Mouse (Mus musculus) heart, embryonic 10.5 days (tissue): ENCODE measurements around the gene Psg18. TPM values are rescaled to one million over a fixed set of nuclear protein-coding genes. Genes with fewer than 3 reads are reported as not detected.
"Not testable (repeated sequence)": the region's sequence is repeated elsewhere in the genome, so short reads cannot be mapped to it uniquely, and the experiment has no call there.

Experiments used
- DNase-seq: peaks from one replicate; pipeline ENCODE4 v3.0.0-alpha.2; 2017; ENCODE audit warnings: low spot score
- H3K27ac ChIP-seq: fragments of 300-500 bp; sonication (generic); 2 replicates; pipeline ENCODE4 v1.5.1; 2016; ENCODE audit warnings: mild to moderate bottlenecking
- H3K27me3 ChIP-seq: fragments of 300-500 bp; sonication (generic); 2 replicates; pipeline ENCODE4 v1.6.1; 2016; ENCODE audit warnings: mild to moderate bottlenecking; ENCODE audit not compliant: poor library complexity, insufficient read depth, severe bottlenecking
- H3K36me3 ChIP-seq: fragments of 300-500 bp; sonication (generic); 2 replicates; pipeline ENCODE4 v1.6.1; 2016; ENCODE audit warnings: mild to moderate bottlenecking, moderate library complexity
- H3K4me1 ChIP-seq: fragments of 300-500 bp; sonication (generic); 2 replicates; pipeline ENCODE4 v1.6.1; 2016; ENCODE audit warnings: mild to moderate bottlenecking
- H3K4me3 ChIP-seq: fragments of 300-500 bp; sonication (generic); 2 replicates; pipeline ENCODE4 v1.5.1; 2016; ENCODE audit warnings: mild to moderate bottlenecking, moderate library complexity
- H3K9me3 ChIP-seq: fragments of 300-500 bp; sonication (generic); 2 replicates; pipeline ENCODE4 v1.6.1; 2016; ENCODE audit warnings: mild to moderate bottlenecking, moderate library complexity
- WGBS: fragments of 180-500 bp; shearing (Covaris S2); methylation state at CpG from one replicate; pipeline ENCODE4 v1.1.7; 2016; 5-methylcytosine and 5-hydroxymethylcytosine counted together
- polyA plus RNA-seq: library from polyadenylated mRNA; unstranded; fragments of >200 nt; fragmentation: Nextera tagmentation; extraction: Ambion mirVana; gene quantifications from 2 replicates; pipeline ENCODE4 v1.2.1, GENCODE M21; 2016

Gene Psg18
- polyA plus RNA-seq, result not detected in 2 replicates

- not testable (repeated sequence) for H3K36me3 ChIP-seq, DNase-seq, H3K4me1 ChIP-seq, H3K27me3 ChIP-seq, H3K4me3 ChIP-seq, H3K27ac ChIP-seq
- 66% methylated on average over 3 of the region's 3 CpGs for WGBS
- peaks cover 19% of the 10 kb centered on the region for H3K9me3 ChIP-seq
These were observed at the start of gene Psg18 for GRCm38 (mm10) chr7:18354909-18355308. Gene Psg18, minus strand, starts transcription at chr7:18355009.

GRCm38 (mm10) chr7:18403407-18403806, 48.6 kb upstream of the Psg18 start:
- DNase-seq, result no peak
- H3K4me1 ChIP-seq, result no peaks in the 10 kb centered on the region
- no peak overlapping the region for H3K27ac ChIP-seq
- H3K36me3 ChIP-seq, result no peaks in the 10 kb centered on the region
- H3K4me3 ChIP-seq, result no peak overlapping the region
- peaks cover 16% of the 10 kb centered on the region for H3K9me3 ChIP-seq
- H3K27me3 ChIP-seq, result no peaks in the 10 kb centered on the region
- WGBS, result 29% methylated on average over 11 of the region's 11 CpGs

DNA sequence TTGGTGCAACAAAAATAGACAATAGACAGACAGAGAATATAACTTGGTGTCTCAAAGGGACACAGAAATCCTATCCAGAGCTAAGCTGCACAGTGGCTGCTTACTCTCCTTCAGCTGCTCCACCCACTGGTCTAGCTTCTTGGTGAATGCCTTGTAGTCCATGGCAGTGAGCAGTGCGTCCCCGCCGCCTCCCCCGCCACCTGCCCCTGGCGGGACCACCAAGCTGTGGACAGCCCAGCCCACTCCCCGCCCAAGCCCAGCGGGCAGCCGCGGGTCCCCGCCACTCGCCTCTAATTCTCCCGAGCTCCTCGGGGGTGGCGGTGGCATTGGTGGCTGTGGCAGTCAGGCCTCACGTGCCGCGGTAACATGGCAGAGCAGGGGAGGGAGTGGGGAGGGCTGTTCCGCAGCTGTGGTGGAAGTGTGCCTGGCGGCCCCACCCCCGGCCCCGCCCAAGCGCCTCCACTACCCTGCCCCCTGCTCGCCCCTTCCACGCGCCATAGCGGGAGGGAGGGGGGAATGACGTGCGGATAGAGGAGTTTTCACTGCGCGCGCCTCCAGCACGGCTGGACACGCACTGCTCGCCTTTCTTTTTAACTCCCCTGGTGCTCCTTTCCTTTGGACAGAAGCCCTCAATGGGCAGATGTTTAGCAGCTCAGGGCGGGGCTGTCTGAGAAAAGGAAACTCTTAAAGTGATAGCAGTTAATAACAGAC, 47.9 kb upstream of the Psg18 start:
- no peak for DNase-seq
- Histone ChIP-seq H3K27me3 (no peaks in the 10 kb centered on the region), H3K4me1 (no peaks in the 10 kb centered on the region), H3K4me3 (peak overlapping the region; percentile 31), H3K36me3 (no peaks in the 10 kb centered on the region), H3K27ac (no peak overlapping the region), H3K9me3 (peaks cover 12% of the 10 kb centered on the region)
- WGBS, result 22% methylated on average over 34 of the region's 35 CpGs

- not testable (repeated sequence) for H3K36me3 ChIP-seq, H3K27ac ChIP-seq, DNase-seq, H3K4me1 ChIP-seq, H3K27me3 ChIP-seq, H3K4me3 ChIP-seq
- H3K9me3 ChIP-seq, result peaks cover 11% of the 10 kb centered on the region
- 76% methylated on average over 4 of the region's 4 CpGs for WGBS
These were observed 36.7 kb upstream of the Psg18 start for GRCm38 (mm10) chr7:18391483-18391882.

GRCm38 (mm10) chr7:18378295-18378694, 23.5 kb upstream of the Psg18 start:
- peaks cover 31% of the 10 kb centered on the region for H3K9me3 ChIP-seq
- no peak overlapping the region for H3K4me3 ChIP-seq
- H3K27me3 ChIP-seq, result no peaks in the 10 kb centered on the region
- no peaks in the 10 kb centered on the region for H3K36me3 ChIP-seq
- WGBS, result 48% methylated on average over 2 of the region's 2 CpGs
- H3K4me1 ChIP-seq, result no peaks in the 10 kb centered on the region
- DNase-seq, result no peak
- H3K27ac ChIP-seq, result no peak overlapping the region

DNA sequence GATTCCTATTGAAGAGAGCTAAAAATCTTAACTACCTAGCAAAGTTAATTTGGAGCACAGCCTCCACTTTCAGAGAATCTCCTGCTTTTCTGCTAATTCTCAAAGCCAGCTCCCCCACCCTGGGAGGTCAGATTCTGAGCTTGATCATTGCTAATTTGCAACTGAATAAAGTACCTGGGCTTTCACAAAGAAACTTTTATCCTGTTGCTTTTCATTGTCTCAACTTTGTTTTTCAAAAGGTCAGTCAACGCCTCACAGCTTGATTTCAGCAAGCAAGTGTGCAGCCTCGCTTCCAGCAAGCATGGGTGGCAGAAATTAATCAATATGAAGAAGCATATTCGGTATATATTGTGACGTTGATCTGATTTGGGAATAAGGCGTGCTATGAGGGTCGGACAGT, 19.4 kb downstream of the Psg18 start:
- not testable (repeated sequence) for H3K27ac ChIP-seq, H3K27me3 ChIP-seq, H3K4me1 ChIP-seq, H3K9me3 ChIP-seq, H3K36me3 ChIP-seq, DNase-seq, H3K4me3 ChIP-seq
- 69% methylated on average over 6 of the region's 6 CpGs for WGBS

Other genes with a start within 250 kb of the Psg18 start
- not detected in 2 replicates for gene Igfl3, start 178.5 kb downstream of the Psg18 start, polyA plus RNA-seq
- gene Mill1, start 109.7 kb downstream of the Psg18 start, polyA plus RNA-seq, result not detected in 2 replicates
- not detected in 2 replicates for gene Psg28, start 77.0 kb upstream of the Psg18 start, polyA plus RNA-seq
- not detected in 2 replicates for gene Psg26, start 129.2 kb upstream of the Psg18 start, polyA plus RNA-seq
- not detected in 2 replicates for gene Psg25, start 177.3 kb upstream of the Psg18 start, polyA plus RNA-seq
- gene Psg27, start 212.3 kb upstream of the Psg18 start, polyA plus RNA-seq, result not detected in 2 replicates